Mouse (Mus musculus) liver, postnatal 0 days (tissue): ENCODE results near the gene Pus10.

Source experiments
- CTCF ChIP-seq: sonication (generic); IDR thresholded peaks from 2 replicates; pipeline ENCODE4 v1.5.1; 2016; ENCODE audit warnings: antibody characterized with exemption, low read depth
- EP300 ChIP-seq: IDR thresholded peaks from 2 replicates; pipeline ENCODE4 v1.6.1; 2016; ENCODE audit warnings: antibody characterized with exemption, low read depth, mild to moderate bottlenecking

DNA sequence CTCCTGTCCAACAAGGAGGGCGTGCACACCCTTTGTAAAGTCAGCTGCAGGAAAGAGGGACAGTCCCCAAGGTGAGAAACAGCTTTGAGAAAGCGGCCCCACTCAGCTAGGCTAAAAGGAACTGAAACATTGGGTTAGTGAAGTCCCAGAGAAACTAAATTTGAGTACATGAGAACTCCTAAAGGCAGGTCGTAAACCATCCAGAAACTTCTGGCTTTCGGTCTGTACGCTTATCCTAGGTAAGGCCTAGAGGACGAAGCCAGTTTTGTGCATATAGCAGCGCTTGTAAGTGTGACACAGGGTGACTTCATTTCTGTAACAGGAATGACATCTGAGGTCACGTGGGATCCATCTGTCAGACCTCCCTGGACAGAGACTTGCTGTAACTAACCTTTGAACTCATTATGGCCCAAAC lies 113.3 kb downstream of the Pus10 start:
- TF ChIP-seq CTCF (no peak), EP300 (no peak)
